Mouse (Mus musculus): ENCODE results near the gene Sgip1. TPM values are rescaled to one million over a fixed set of nuclear protein-coding genes. Genes with fewer than 3 reads are reported as not detected.

The Sgip1 gene
- polyA plus RNA-seq, 1 experiment = 0.10 TPM

DNA sequence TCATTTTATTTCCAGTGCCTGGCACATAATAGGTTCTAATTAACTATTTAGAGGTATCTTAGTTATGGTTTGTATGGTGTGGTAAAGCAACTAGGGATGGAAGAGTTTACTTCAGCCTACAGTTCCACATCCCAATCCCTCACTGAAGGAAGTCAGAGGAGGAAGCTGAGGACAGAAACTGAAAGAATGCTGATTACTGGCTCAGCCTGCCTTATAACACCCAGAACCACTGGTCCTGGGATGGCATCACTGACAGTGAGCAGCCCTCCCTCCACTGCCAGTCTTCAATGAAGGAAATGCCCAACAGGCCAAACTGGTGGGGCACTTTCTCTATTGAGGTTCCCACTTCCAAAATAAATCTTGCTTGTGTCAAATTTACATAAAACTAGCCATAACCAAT, 67.2 kb downstream of the Sgip1 start:
- Histone ChIP-seq H3K4me2 (ENCODE audit: low read depth) (no peak overlapping the region), H3K4me3 (no peak overlapping the region), H3K79me2 (ENCODE audit: control insufficient read depth, insufficient read depth) (no peaks in the 10 kb centered on the region), H3K36me3 (ENCODE audit: control insufficient read depth, insufficient read depth) (no peaks in the 10 kb centered on the region), H3ac (ENCODE audit: control insufficient read depth, insufficient read length) (no peak overlapping the region), H3K27me3 (ENCODE audit: control insufficient read depth, insufficient read depth, insufficient read length) (no peaks in the 10 kb centered on the region)
- TF ChIP-seq TCF3 (IDR thresholded peaks at IDR 0.05; ENCODE audit: insufficient read length, low read depth) (no peak), POLR2AphosphoS2 (IDR thresholded peaks at IDR 0.05; ENCODE audit: insufficient read length, low read depth) (no peak), MAX (IDR thresholded peaks at IDR 0.05; ENCODE audit: low read depth) (no peak), E2F4 (IDR thresholded peaks at IDR 0.05; ENCODE audit: insufficient read depth) (no peak)

DNA sequence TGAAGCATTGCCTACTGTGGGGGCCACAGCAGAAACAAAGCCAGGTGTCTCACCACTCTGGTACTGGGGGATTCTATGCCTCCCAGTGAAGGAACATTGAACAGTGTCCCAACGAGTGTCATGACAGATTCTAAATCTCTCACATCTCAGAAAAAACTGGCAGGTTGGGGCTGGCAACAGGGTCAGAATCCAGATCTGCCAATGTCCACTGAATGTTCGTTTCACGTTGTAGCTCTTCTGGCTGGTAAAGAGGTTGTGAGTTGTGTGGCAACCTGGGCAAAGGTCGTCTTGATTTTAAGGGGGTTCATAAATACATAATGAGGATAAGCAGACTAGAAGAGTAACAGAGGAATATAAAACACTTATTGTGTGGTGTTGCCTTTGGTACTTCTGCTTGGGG, 68.2 kb downstream of the Sgip1 start:
- Histone ChIP-seq H3K4me3 (no peak overlapping the region), H3K79me2 (ENCODE audit: control insufficient read depth, insufficient read depth) (no peaks in the 10 kb centered on the region), H3K36me3 (ENCODE audit: control insufficient read depth, insufficient read depth) (no peaks in the 10 kb centered on the region), H3K27me3 (ENCODE audit: control insufficient read depth, insufficient read depth, insufficient read length) (no peaks in the 10 kb centered on the region), H3K4me2 (ENCODE audit: low read depth) (no peak overlapping the region), H3ac (ENCODE audit: control insufficient read depth, insufficient read length) (no peak overlapping the region)
- TF ChIP-seq MAX (IDR thresholded peaks at IDR 0.05; ENCODE audit: low read depth) (no peak), REST (IDR thresholded peaks at IDR 0.05; ENCODE audit: insufficient read depth, insufficient read length) (no peak), CEBPB (IDR thresholded peaks at IDR 0.05; ENCODE audit: insufficient read depth, poor library complexity, severe bottlenecking) (no peak), MYOG (IDR thresholded peaks at IDR 0.05; ENCODE audit: control insufficient read depth in 1 of 3, insufficient read depth in 1 of 3, insufficient read length in 2 of 3, low read depth in 2 of 3) (no peak), POLR2AphosphoS2 (IDR thresholded peaks at IDR 0.05; ENCODE audit: insufficient read length, low read depth) (no peak), SRF (IDR thresholded peaks at IDR 0.05; ENCODE audit: control insufficient read depth, insufficient read length, low read depth) (no peak), USF1 (IDR thresholded peaks at IDR 0.05; ENCODE audit: low read depth) (no peak), TCF12 (IDR thresholded peaks at IDR 0.05; ENCODE audit: insufficient read depth, poor library complexity, severe bottlenecking) (no peak), TCF3 (IDR thresholded peaks at IDR 0.05; ENCODE audit: insufficient read length, low read depth) (no peak), MYOD1 (IDR thresholded peaks at IDR 0.05; ENCODE audit: control insufficient read depth in 1 of 3, insufficient read length in 2 of 3, low read depth in 2 of 3) (no peak), POLR2A (IDR thresholded peaks at IDR 0.05; ENCODE audit: insufficient read length, low read depth) (no peak), E2F4 (IDR thresholded peaks at IDR 0.05; ENCODE audit: insufficient read depth) (no peak)

DNA sequence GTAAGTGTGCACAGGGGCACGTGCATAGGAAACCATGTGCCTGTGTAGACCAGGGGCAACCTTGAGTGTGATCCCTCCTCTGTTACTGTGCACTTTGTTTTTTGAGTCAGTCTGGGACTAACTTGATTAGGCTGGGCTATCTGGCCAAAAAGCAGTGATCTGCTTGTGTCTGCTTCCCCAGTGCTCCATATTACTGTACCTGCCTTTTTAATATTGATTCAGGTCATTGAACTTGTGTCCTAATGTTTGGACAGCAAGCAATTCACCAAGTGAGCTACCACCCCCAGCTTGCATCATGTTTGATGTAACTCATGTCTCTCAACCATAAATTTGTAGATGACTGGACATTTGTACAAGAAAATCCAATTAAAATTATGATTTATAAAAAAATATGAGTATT, 69.2 kb downstream of the Sgip1 start:
- Histone ChIP-seq H3K27me3 (ENCODE audit: control insufficient read depth, insufficient read depth, insufficient read length) (no peaks in the 10 kb centered on the region), H3K4me2 (ENCODE audit: low read depth) (no peak overlapping the region), H3K79me2 (ENCODE audit: control insufficient read depth, insufficient read depth) (no peaks in the 10 kb centered on the region), H3ac (ENCODE audit: control insufficient read depth, insufficient read length) (no peak overlapping the region), H3K36me3 (ENCODE audit: control insufficient read depth, insufficient read depth) (no peaks in the 10 kb centered on the region), H3K4me3 (no peak overlapping the region)
- TF ChIP-seq USF1 (IDR thresholded peaks at IDR 0.05; ENCODE audit: low read depth) = no peak
- no peak for TF ChIP-seq POLR2A (IDR thresholded peaks at IDR 0.05; ENCODE audit: insufficient read length, low read depth)
- no peak for TF ChIP-seq REST (IDR thresholded peaks at IDR 0.05; ENCODE audit: insufficient read depth, insufficient read length)
- no peak for TF ChIP-seq MYOD1 (IDR thresholded peaks at IDR 0.05; ENCODE audit: control insufficient read depth in 1 of 3, insufficient read length in 2 of 3, low read depth in 2 of 3)
- TF ChIP-seq TCF12 (IDR thresholded peaks at IDR 0.05; ENCODE audit: insufficient read depth, poor library complexity, severe bottlenecking) = no peak
- TF ChIP-seq POLR2AphosphoS2 (IDR thresholded peaks at IDR 0.05; ENCODE audit: insufficient read length, low read depth) = no peak
- no peak for TF ChIP-seq MYOG (IDR thresholded peaks at IDR 0.05; ENCODE audit: control insufficient read depth in 1 of 3, insufficient read depth in 1 of 3, insufficient read length in 2 of 3, low read depth in 2 of 3)
- no peak for TF ChIP-seq SRF (IDR thresholded peaks at IDR 0.05; ENCODE audit: control insufficient read depth, insufficient read length, low read depth)
- no peak for TF ChIP-seq CEBPB (IDR thresholded peaks at IDR 0.05; ENCODE audit: insufficient read depth, poor library complexity, severe bottlenecking)
- TF ChIP-seq MAX (IDR thresholded peaks at IDR 0.05; ENCODE audit: low read depth) = no peak
- no peak for TF ChIP-seq TCF3 (IDR thresholded peaks at IDR 0.05; ENCODE audit: insufficient read length, low read depth)

GRCm38 (mm10) chr4:102811007-102811805, 70.1 kb downstream of the Sgip1 start:
- H3K4me2 ChIP-seq (ENCODE audit: low read depth) = no peak overlapping the region
- no peak overlapping the region for H3ac ChIP-seq (ENCODE audit: control insufficient read depth, insufficient read length)
- no peaks in the 10 kb centered on the region for H3K79me2 ChIP-seq (ENCODE audit: control insufficient read depth, insufficient read depth)
- TF ChIP-seq TCF12 (IDR thresholded peaks at IDR 0.05; ENCODE audit: insufficient read depth, poor library complexity, severe bottlenecking) (no peak), SRF (IDR thresholded peaks at IDR 0.05; ENCODE audit: control insufficient read depth, insufficient read length, low read depth) (no peak), MAX (IDR thresholded peaks at IDR 0.05; ENCODE audit: low read depth) (no peak), MYOD1 (IDR thresholded peaks at IDR 0.05; ENCODE audit: control insufficient read depth in 1 of 3, insufficient read length in 2 of 3, low read depth in 2 of 3) (no peak), CEBPB (IDR thresholded peaks at IDR 0.05; ENCODE audit: insufficient read depth, poor library complexity, severe bottlenecking) (no peak), REST (IDR thresholded peaks at IDR 0.05; ENCODE audit: insufficient read depth, insufficient read length) (no peak), E2F4 (IDR thresholded peaks at IDR 0.05; ENCODE audit: insufficient read depth) (no peak), USF1 (IDR thresholded peaks at IDR 0.05; ENCODE audit: low read depth) (no peak), POLR2AphosphoS2 (IDR thresholded peaks at IDR 0.05; ENCODE audit: insufficient read length, low read depth) (no peak), MYOG (IDR thresholded peaks at IDR 0.05; ENCODE audit: control insufficient read depth in 1 of 3, insufficient read depth in 1 of 3, insufficient read length in 2 of 3, low read depth in 2 of 3) (no peak), TCF3 (IDR thresholded peaks at IDR 0.05; ENCODE audit: insufficient read length, low read depth) (no peak), POLR2A (IDR thresholded peaks at IDR 0.05; ENCODE audit: insufficient read length, low read depth) (no peak)
- H3K27me3 ChIP-seq (ENCODE audit: control insufficient read depth, insufficient read depth, insufficient read length) = no peaks in the 10 kb centered on the region
- no peak overlapping the region for H3K4me3 ChIP-seq
- no peaks in the 10 kb centered on the region for H3K36me3 ChIP-seq (ENCODE audit: control insufficient read depth, insufficient read depth)

All from myocyte (in vitro differentiated cells).